Mouse (Mus musculus) intestine, embryonic 16.5 days (tissue): ENCODE data around the gene Camkk1. TPM values are rescaled to one million over a fixed set of nuclear protein-coding genes. Genes with fewer than 3 reads are reported as not detected.

Source experiments
- ATAC-seq: fragments of 200-750 bp; cut with Nextera tagmentation; 2 replicates; pipeline ENCODE4 v1.8.0; 2017; ENCODE audit warnings: moderate TSS enrichment, moderate library complexity
- H3K27ac ChIP-seq: fragments of 300-500 bp; sonication (generic); 2 replicates; pipeline ENCODE4 v1.5.1; 2014; ENCODE audit warnings: mild to moderate bottlenecking, low read length
- H3K27me3 ChIP-seq: fragments of 300-500 bp; sonication (generic); replicated peaks from 2 replicates; pipeline ENCODE4 v1.6.1; 2014; ENCODE audit warnings: low read length, control low read depth, mixed read lengths; ENCODE audit not compliant: control insufficient read depth, insufficient read depth
- H3K36me3 ChIP-seq: fragments of 300-500 bp; sonication (generic); 2 replicates; pipeline ENCODE4 v1.6.1; 2014; ENCODE audit warnings: low read length, control low read depth; ENCODE audit not compliant: control insufficient read depth, insufficient read depth
- H3K4me1 ChIP-seq: fragments of 300-500 bp; sonication (generic); 2 replicates; pipeline ENCODE4 v1.6.1; 2014; ENCODE audit warnings: low read length, control low read depth, mixed read lengths; ENCODE audit not compliant: control insufficient read depth, insufficient read depth
- H3K4me2 ChIP-seq: fragments of 300-500 bp; sonication (generic); 2 replicates; pipeline ENCODE4 v1.6.1; 2014; ENCODE audit warnings: low read depth, low read length, control low read depth
- H3K4me3 ChIP-seq: fragments of 300-500 bp; sonication (generic); 2 replicates; pipeline ENCODE4 v1.5.1; 2014; ENCODE audit warnings: mild to moderate bottlenecking, low read length
- H3K9ac ChIP-seq: fragments of 300-500 bp; sonication (generic); 2 replicates; pipeline ENCODE4 v1.6.1; 2014; ENCODE audit warnings: low read depth, low read length
- H3K9me3 ChIP-seq: fragments of 300-500 bp; sonication (generic); 2 replicates; pipeline ENCODE4 v1.6.1; 2016; ENCODE audit warnings: low read length, control low read depth; ENCODE audit not compliant: control insufficient read depth
- WGBS: fragments of 180-500 bp; shearing (Covaris S2); extraction: QIAGEN DNeasy Blood & Tissue Kit; methylation state at CpG from one replicate; pipeline ENCODE4 v1.1.7; 2014; 5-methylcytosine and 5-hydroxymethylcytosine counted together
- polyA plus RNA-seq: library from polyadenylated mRNA; unstranded; fragments of >200 nt; fragmentation: Nextera tagmentation; extraction: Ambion mirVana; gene quantifications from 2 replicates; pipeline ENCODE4 v1.2.1, GENCODE M21; 2015

Gene Camkk1
- polyA plus RNA-seq, result 8.1 and 8.9 TPM in 2 replicates

- Histone ChIP-seq H3K4me1 (peaks cover 31% of the 10 kb centered on the region), H3K9ac (peak within 1 kb of the TSS; percentile 73), H3K36me3 (no peaks in the 10 kb centered on the region), H3K9me3 (no peaks in the 10 kb centered on the region), H3K4me3 (peak within 1 kb of the TSS; percentile 77), H3K4me2 (peak within 1 kb of the TSS; percentile 97), H3K27me3 (peaks cover 8% of the 10 kb centered on the region; the same call in 1 of the 2 replicates), H3K27ac (no peak within 1 kb of the TSS)
- WGBS, result under 1% methylated on average over 57 of the region's 57 CpGs
- ATAC-seq, result peak; percentile 97
Measured at GRCm38 (mm10) chr11:73018471-73019146, at the start of gene Camkk1. TSS of gene Camkk1 (plus strand) at chr11:73019008.

- H3K9ac ChIP-seq, result no peak overlapping the region
- no peaks in the 10 kb centered on the region for H3K27me3 ChIP-seq
- no peaks in the 10 kb centered on the region for H3K36me3 ChIP-seq
- H3K4me3 ChIP-seq, result no peak overlapping the region
- ATAC-seq, result no peak
- 0 out of 2 replicates have a peak, but pooled peaks cover 4% of the 10 kb centered on the region for H3K4me1 ChIP-seq
- 81% methylated on average over 13 of the region's 13 CpGs for WGBS
- H3K4me2 ChIP-seq, result no peak overlapping the region
- no peaks in the 10 kb centered on the region for H3K9me3 ChIP-seq
- no peak overlapping the region for H3K27ac ChIP-seq
Measured at GRCm38 (mm10) chr11:72974995-72975503, 43.8 kb upstream of the Camkk1 start.

DNA sequence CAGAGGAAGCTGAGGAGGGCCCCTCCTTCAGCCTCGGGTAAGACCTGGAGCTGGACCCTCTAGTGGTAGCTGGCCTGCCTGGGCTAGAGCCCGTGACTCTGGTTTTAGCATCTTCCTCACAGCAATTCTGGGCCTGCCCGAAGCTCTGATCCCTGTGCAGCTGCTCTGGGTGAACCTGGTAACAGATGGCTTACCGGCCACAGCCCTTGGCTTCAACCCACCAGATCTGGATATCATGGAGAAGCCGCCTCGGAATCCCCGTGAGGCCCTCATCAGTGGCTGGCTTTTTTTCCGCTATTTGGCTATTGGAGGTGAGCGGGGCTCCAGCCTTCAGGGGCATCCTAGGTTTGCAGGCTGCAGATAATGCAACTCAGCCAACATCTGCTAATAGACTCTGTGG, 36.3 kb upstream of the Camkk1 start:
- H3K9ac ChIP-seq, result no peak overlapping the region
- no peak overlapping the region for H3K4me2 ChIP-seq
- H3K27me3 ChIP-seq, result no peaks in the 10 kb centered on the region
- H3K36me3 ChIP-seq, result no peaks in the 10 kb centered on the region
- no peaks in the 10 kb centered on the region for H3K9me3 ChIP-seq
- WGBS, result 83% methylated on average over 9 of the region's 9 CpGs
- no peak overlapping the region for H3K4me3 ChIP-seq
- no peak for ATAC-seq
- peaks cover 6% of the 10 kb centered on the region for H3K4me1 ChIP-seq
- H3K27ac ChIP-seq, result no peak overlapping the region

DNA sequence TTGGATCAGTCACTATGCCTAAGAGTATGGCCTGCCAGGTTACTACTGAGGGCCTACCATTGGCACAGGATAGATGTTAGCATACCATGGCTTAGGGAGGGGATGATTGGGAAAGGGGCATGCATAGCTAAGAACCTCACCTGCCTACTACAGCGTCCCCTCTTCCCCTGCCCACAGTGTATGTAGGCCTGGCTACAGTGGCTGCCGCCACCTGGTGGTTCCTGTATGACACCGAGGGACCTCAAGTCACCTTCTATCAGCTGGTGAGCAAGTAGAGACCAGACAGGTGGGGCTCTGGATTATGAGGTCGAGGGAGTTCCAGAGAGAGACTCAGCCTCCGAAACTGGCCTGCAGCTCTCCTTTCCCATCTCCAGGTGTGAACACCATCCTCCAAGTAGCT, 35.5 kb upstream of the Camkk1 start:
- Histone ChIP-seq H3K4me2 (no peak overlapping the region), H3K9me3 (no peaks in the 10 kb centered on the region), H3K4me3 (no peak overlapping the region), H3K9ac (no peak overlapping the region), H3K36me3 (no peaks in the 10 kb centered on the region), H3K27me3 (no peaks in the 10 kb centered on the region), H3K27ac (no peak overlapping the region), H3K4me1 (peaks cover 10% of the 10 kb centered on the region)
- WGBS, result 54% methylated on average over 5 of the region's 5 CpGs
- no peak for ATAC-seq

- ATAC-seq, result peak; percentile 41; the same call in 1 of the 2 replicates
- Histone ChIP-seq H3K9ac (no peak overlapping the region), H3K27me3 (no peaks in the 10 kb centered on the region), H3K4me1 (peaks cover 27% of the 10 kb centered on the region), H3K9me3 (no peaks in the 10 kb centered on the region), H3K27ac (no peak overlapping the region), H3K4me3 (no peak overlapping the region), H3K4me2 (no peak overlapping the region), H3K36me3 (no peaks in the 10 kb centered on the region)
- 58% methylated on average over 5 of the region's 5 CpGs for WGBS
Measured at GRCm38 (mm10) chr11:72986745-72987144, 32.1 kb upstream of the Camkk1 start.

DNA sequence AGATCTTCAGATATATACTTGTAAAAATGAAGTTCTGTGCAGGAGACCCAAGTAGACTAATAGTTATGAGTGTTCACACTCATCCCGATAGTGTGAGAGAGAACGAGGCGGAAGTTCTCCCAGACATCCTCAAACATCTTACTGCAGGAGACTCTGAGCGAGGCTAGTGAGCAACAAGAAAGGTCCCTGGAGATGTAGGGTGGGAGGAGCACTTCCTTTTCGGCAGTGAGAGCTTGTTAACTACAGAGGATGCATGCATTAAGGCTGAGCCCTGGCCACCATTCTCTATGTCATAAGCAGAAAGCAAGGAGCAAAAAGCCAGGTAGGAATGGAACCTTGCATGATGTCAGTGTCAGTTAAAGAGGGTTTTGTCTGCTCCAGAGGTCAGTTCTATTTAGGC, 31.6 kb upstream of the Camkk1 start:
- H3K9ac ChIP-seq, result no peak overlapping the region
- no peak overlapping the region for H3K4me3 ChIP-seq
- no peak overlapping the region for H3K27ac ChIP-seq
- peaks cover 31% of the 10 kb centered on the region for H3K4me1 ChIP-seq
- WGBS, result 62% methylated on average over 5 of the region's 5 CpGs
- H3K9me3 ChIP-seq, result no peaks in the 10 kb centered on the region
- H3K27me3 ChIP-seq, result no peaks in the 10 kb centered on the region
- no peak for ATAC-seq
- no peak overlapping the region for H3K4me2 ChIP-seq
- no peaks in the 10 kb centered on the region for H3K36me3 ChIP-seq

GRCm38 (mm10) chr11:72987807-72988206, 31.0 kb upstream of the Camkk1 start:
- peaks cover 33% of the 10 kb centered on the region for H3K4me1 ChIP-seq
- ATAC-seq, result no peak
- H3K9me3 ChIP-seq, result no peaks in the 10 kb centered on the region
- no peak overlapping the region for H3K27ac ChIP-seq
- H3K36me3 ChIP-seq, result no peaks in the 10 kb centered on the region
- H3K27me3 ChIP-seq, result no peaks in the 10 kb centered on the region
- H3K9ac ChIP-seq, result no peak overlapping the region
- H3K4me3 ChIP-seq, result no peak overlapping the region
- WGBS, result 62% methylated on average over 5 of the region's 5 CpGs
- no peak overlapping the region for H3K4me2 ChIP-seq

GRCm38 (mm10) chr11:72989044-72989443, 29.8 kb upstream of the Camkk1 start:
- ATAC-seq, result peak; percentile 28; the same call in 1 of the 2 replicates
- no peaks in the 10 kb centered on the region for H3K9me3 ChIP-seq

GRCm38 (mm10) chr11:72990688-72991087, 28.1 kb upstream of the Camkk1 start:
- whole genome bisulfite sequencing, result 83% methylated on average over 9 of the region's 9 CpGs
- Histone ChIP-seq H3K27me3 (no peaks in the 10 kb centered on the region), H3K36me3 (no peaks in the 10 kb centered on the region), H3K27ac (no peak overlapping the region), H3K4me2 (no peak overlapping the region), H3K4me1 (peaks cover 33% of the 10 kb centered on the region), H3K4me3 (no peak overlapping the region), H3K9ac (no peak overlapping the region), H3K9me3 (no peaks in the 10 kb centered on the region)
- no peak for ATAC-seq

More at GRCm38 (mm10) chr11:72989044-72989443, 29.8 kb upstream of the Camkk1 start:
- Histone ChIP-seq H3K4me3 (no peak overlapping the region), H3K27ac (no peak overlapping the region), H3K27me3 (no peaks in the 10 kb centered on the region), H3K9ac (no peak overlapping the region), H3K4me1 (peaks cover 33% of the 10 kb centered on the region), H3K36me3 (no peaks in the 10 kb centered on the region), H3K4me2 (no peak overlapping the region)
- WGBS, result 68% methylated on average over 6 of the region's 6 CpGs
